Mouse (Mus musculus): ENCODE data around the gene Mcidas. TPM values are rescaled to one million over a fixed set of nuclear protein-coding genes. Genes with fewer than 3 reads are reported as not detected.

The Mcidas gene
- total and polyA plus RNA-seq, 3 experiments = not detected

GRCm38 (mm10) chr13:113021521-113021920, 27.9 kb downstream of the Mcidas start:
- dilution Hi-C loops (cut with MboI; ENCODE audit: extremely low pct_ligation_motif_present, extremely low pct_unique_long_range_greater_than_20kb, low sequenced_read_pairs) (no loop called here), in situ Hi-C loops (cut with MboI; ENCODE audit: low pct_ligation_motif_present, low pct_unique_long_range_greater_than_20kb, low sequenced_read_pairs) (no loop called here)
- Histone ChIP-seq H3K4me1 (ENCODE audit: control insufficient read depth in 1 of 2, insufficient read depth in 2 of 2) (peaks cover 14 to 22% of the 10 kb centered on the region in 2 experiments), H3K27ac (ENCODE audit: insufficient read depth, low read depth) (no peak overlapping the region), H3K9me3 (replicated peaks; ENCODE audit: low read length) (no peaks in the 10 kb centered on the region), H3K27me3 (replicated peaks) (peaks cover 6% of the 10 kb centered on the region), H3K36me3 (replicated peaks in 1 of 2; ENCODE audit: control insufficient read depth in 1 of 2, insufficient read depth in 1 of 2, low read length in 1 of 2) (no peaks in the 10 kb centered on the region), H3K4me3 (replicated peaks in 1 of 3; ENCODE audit: low read depth in 2 of 3, low read length in 2 of 3, poor library complexity in 1 of 3) (no peak overlapping the region), H3K9ac (ENCODE audit: insufficient read depth, low read depth) (no peak overlapping the region), H3K79me2 (replicated peaks; ENCODE audit: control insufficient read depth, extremely low read depth, insufficient read depth, poor library complexity, severe bottlenecking) (no peaks in the 10 kb centered on the region), H3K4me2 (ENCODE audit: insufficient read depth, low read depth, poor library complexity, severe bottlenecking) (no peak overlapping the region)
- TF ChIP-seq JUND (conservative IDR thresholded peaks at IDR 0.05; ENCODE audit: low read depth, low read length) (no peak), MXI1 (IDR thresholded peaks at IDR 0.05; ENCODE audit: low read depth, low read length) (no peak), KAT2A (IDR thresholded peaks at IDR 0.05; ENCODE audit: insufficient replicate concordance, low read length) (no peak), CHD2 (IDR thresholded peaks at IDR 0.05; ENCODE audit: low read length) (no peak), GABPA (IDR thresholded peaks at IDR 0.05; ENCODE audit: insufficient replicate concordance, low read depth, low read length) (no peak), NELFE (IDR thresholded peaks at IDR 0.05; ENCODE audit: low read depth, low read length) (no peak), EP300 (IDR thresholded peaks at IDR 0.05; ENCODE audit: low read length) (no peak), ZMIZ1 (IDR thresholded peaks at IDR 0.05; ENCODE audit: low read depth, low read length) (no peak), SMC3 (IDR thresholded peaks at IDR 0.05; ENCODE audit: low read depth, low read length) (no peak), PAX5 (IDR thresholded peaks at IDR 0.05; ENCODE audit: low read length) (no peak), E2F4 (IDR thresholded peaks at IDR 0.05; ENCODE audit: insufficient replicate concordance, low read depth, low read length) (no peak), ETS1 (conservative IDR thresholded peaks at IDR 0.05; ENCODE audit: low read depth, low read length) (no peak), SIN3A (IDR thresholded peaks at IDR 0.05; ENCODE audit: low read length) (no peak), TCF12 (IDR thresholded peaks at IDR 0.05; ENCODE audit: low read depth, low read length) (no peak), POLR2AphosphoS2 (IDR thresholded peaks at IDR 0.05; ENCODE audit: low read depth, low read length) (no peak), MAFK (IDR thresholded peaks at IDR 0.05; ENCODE audit: insufficient replicate concordance, low read length) (no peak)
- DNase-seq (ENCODE audit: extremely low read depth) = no peak

GRCm38 (mm10) chr13:113022467-113022866, 28.8 kb downstream of the Mcidas start:
- Histone ChIP-seq H3K27ac (ENCODE audit: insufficient read depth, low read depth) (no peak overlapping the region), H3K9me3 (replicated peaks; ENCODE audit: low read length) (no peaks in the 10 kb centered on the region), H3K4me1 (ENCODE audit: control insufficient read depth in 1 of 2, insufficient read depth in 2 of 2) (peaks cover 17 to 22% of the 10 kb centered on the region in 2 experiments), H3K4me2 (ENCODE audit: insufficient read depth, low read depth, poor library complexity, severe bottlenecking) (peak overlapping the region; percentile 51), H3K27me3 (replicated peaks) (peaks cover 6% of the 10 kb centered on the region), H3K79me2 (replicated peaks; ENCODE audit: control insufficient read depth, extremely low read depth, insufficient read depth, poor library complexity, severe bottlenecking) (no peaks in the 10 kb centered on the region), H3K9ac (ENCODE audit: insufficient read depth, low read depth) (no peak overlapping the region), H3K36me3 (replicated peaks in 1 of 2; ENCODE audit: control insufficient read depth in 1 of 2, insufficient read depth in 1 of 2, low read length in 1 of 2) (no peaks in the 10 kb centered on the region), H3K4me3 (replicated peaks in 1 of 3; ENCODE audit: low read depth in 2 of 3, low read length in 2 of 3, poor library complexity in 1 of 3) (no peak overlapping the region)
- TF ChIP-seq POLR2A (IDR thresholded peaks at IDR 0.05; ENCODE audit: low read depth, low read length) = no peak
- TF ChIP-seq ETS1 (conservative IDR thresholded peaks at IDR 0.05; ENCODE audit: low read depth, low read length) = peak; percentile 57
- peak; percentile 62 for TF ChIP-seq NRF1 (IDR thresholded peaks at IDR 0.05; ENCODE audit: low read depth, low read length)
- 0 out of 2 replicates have a peak, but pooled peaks have one; percentile 4 for TF ChIP-seq EP300 (IDR thresholded peaks at IDR 0.05; ENCODE audit: low read length)
- no peak for TF ChIP-seq E2F4 (IDR thresholded peaks at IDR 0.05; ENCODE audit: insufficient replicate concordance, low read depth, low read length)
- TF ChIP-seq BHLHE40 (IDR thresholded peaks at IDR 0.05; ENCODE audit: low read depth, low read length) = peak; percentile 66
- TF ChIP-seq MAFK (IDR thresholded peaks at IDR 0.05; ENCODE audit: insufficient replicate concordance, low read length) = peak; percentile 97
- 0 out of 2 replicates have a peak, but pooled peaks have one; percentile 32 for TF ChIP-seq MXI1 (IDR thresholded peaks at IDR 0.05; ENCODE audit: low read depth, low read length)
- DNase-seq (ENCODE audit: extremely low read depth) = peak; percentile 48
- in situ Hi-C loops (cut with MboI; ENCODE audit: low pct_ligation_motif_present, low pct_unique_long_range_greater_than_20kb, low sequenced_read_pairs) = no loop called here
- dilution Hi-C loops (cut with MboI; ENCODE audit: extremely low pct_ligation_motif_present, extremely low pct_unique_long_range_greater_than_20kb, low sequenced_read_pairs) = no loop called here

All from CH12.LX (cell line).